Comparison of ENCODE assay signal across 9 mouse cellular contexts in genomic region chr8:72583056-72583771, GRCm38 (mm10). TPM values are rescaled to one million over a fixed set of nuclear protein-coding genes. Genes with fewer than 3 reads are reported as not detected.
DNase-seq lines count a peak whose midpoint lies in the region; ATAC-seq and TF ChIP-seq lines count a peak whose summit lies in the region.
"Had no signal": no experiment of that assay in that cellular context is flagged by ENCODE, and none has a peak within 500 bp of the region (broad histone marks: within the 10 kb centered on the region; RNA-seq: fewer than 3 reads in every experiment).

No protein-coding gene starts in this region.

- no peaks in the 10 kb centered on the region for H3K36me3 ChIP-seq in kidney, adult 2 months (ENCODE audit: control insufficient read depth, insufficient read depth, low read length)
- no peaks in the 10 kb centered on the region for H3K36me3 ChIP-seq in kidney, embryonic 14.5 days (ENCODE audit: control insufficient read depth, insufficient read depth, low read length)
- H3K36me3 ChIP-seq in CH12.LX (replicated peaks in 1 of 2; ENCODE audit: control insufficient read depth in 1 of 2, insufficient read depth in 1 of 2, low read length in 1 of 2): peaks cover 5 to 20% of the 10 kb centered on the region in 2 experiments
- H3K36me3 ChIP-seq in liver, adult 2 months (ENCODE audit: control insufficient read depth, insufficient read depth, low read length): no peaks in the 10 kb centered on the region

- in situ Hi-C loops in CH12.LX (cut with MboI; ENCODE audit: low pct_ligation_motif_present, low pct_unique_long_range_greater_than_20kb, low sequenced_read_pairs): no loop called here

- TF ChIP-seq RAD21 in CH12.LX (IDR thresholded peaks at IDR 0.05; ENCODE audit: low read depth, low read length): no peak

- peak; percentile 28 for DNase-seq in kidney, adult 2 months
- peak; percentile 79 for DNase-seq in CH12.LX (ENCODE audit: extremely low read depth)
- DNase-seq in liver, adult 2 months (ENCODE audit: extremely low read depth, low read depth, low spot score): peak; percentile 14
- DNase-seq in spleen, postnatal 36 days (ENCODE audit: low spot score in 2 of 2): peak; percentile 59 to 67
- no peak for DNase-seq in left cerebral cortex, postnatal 36 days (ENCODE audit: low spot score in 2 of 2)
- no peak for DNase-seq in layer of hippocampus, postnatal 25 days (ENCODE audit: extremely low spot score in 1 of 2, low spot score in 1 of 2)

- no peaks in the 10 kb centered on the region for H3K27me3 ChIP-seq in kidney, adult 2 months (replicated peaks; ENCODE audit: control insufficient read depth, insufficient read depth, low read length)
- no peaks in the 10 kb centered on the region for H3K27me3 ChIP-seq in kidney, embryonic 14.5 days (ENCODE audit: control insufficient read depth, insufficient read depth, low read length)
- no peaks in the 10 kb centered on the region for H3K27me3 ChIP-seq in CH12.LX (replicated peaks)
- H3K27me3 ChIP-seq in liver, adult 2 months (ENCODE audit: control insufficient read depth, insufficient read depth, low read length): no peaks in the 10 kb centered on the region

- H3K9me3 ChIP-seq in kidney, embryonic 14.5 days (ENCODE audit: control insufficient read depth, low read length): no peaks in the 10 kb centered on the region
- no peaks in the 10 kb centered on the region for H3K9me3 ChIP-seq in CH12.LX (replicated peaks; ENCODE audit: low read length)

- no peak overlapping the region for H3K9ac ChIP-seq in kidney, embryonic 14.5 days (ENCODE audit: low read depth, low read length)
- H3K9ac ChIP-seq in CH12.LX (ENCODE audit: insufficient read depth, low read depth): peak overlapping the region; percentile 62
- no peak overlapping the region for H3K9ac ChIP-seq in liver, adult 2 months (ENCODE audit: low read depth, low read length)

- H3K4me1 ChIP-seq in kidney, adult 2 months (ENCODE audit: control insufficient read depth, insufficient read depth, low read length): no peaks in the 10 kb centered on the region
- H3K4me1 ChIP-seq in kidney, embryonic 14.5 days (ENCODE audit: control insufficient read depth, insufficient read depth, low read length): no peaks in the 10 kb centered on the region
- peaks cover 17 to 56% of the 10 kb centered on the region in 2 experiments for H3K4me1 ChIP-seq in CH12.LX (ENCODE audit: control insufficient read depth in 1 of 2, insufficient read depth in 2 of 2)
- no peaks in the 10 kb centered on the region for H3K4me1 ChIP-seq in brown adipose tissue, adult 24 weeks (ENCODE audit: control insufficient read depth, insufficient read depth, insufficient read length, low read length)
- H3K4me1 ChIP-seq in liver, adult 2 months (ENCODE audit: control insufficient read depth, insufficient read depth, low read length): no peaks in the 10 kb centered on the region

- TF ChIP-seq CTCF in kidney, adult 2 months (conservative IDR thresholded peaks at IDR 0.05; ENCODE audit: insufficient read depth, insufficient read length, low read depth, low read length): no peak
- no peak for TF ChIP-seq CTCF in CH12.LX (conservative IDR thresholded peaks at IDR 0.05 in 1 of 2, IDR thresholded peaks at IDR 0.05 in 1 of 2; ENCODE audit: low read depth in 2 of 2, low read length in 2 of 2)
- no peak for TF ChIP-seq CTCF in liver, adult 2 months (IDR thresholded peaks at IDR 0.05; ENCODE audit: low read depth, low read length)

- no peak overlapping the region for H3K4me3 ChIP-seq in kidney, adult 2 months (ENCODE audit: insufficient read depth, low read depth, low read length)
- no peak overlapping the region for H3K4me3 ChIP-seq in kidney, embryonic 14.5 days (ENCODE audit: low read length)
- peak overlapping the region in 1 of 3 experiments; percentile 4 for H3K4me3 ChIP-seq in CH12.LX (replicated peaks in 1 of 3; ENCODE audit: low read depth in 2 of 3, low read length in 2 of 3, poor library complexity in 1 of 3)
- H3K4me3 ChIP-seq in brown adipose tissue, adult 24 weeks (ENCODE audit: insufficient read depth, low read depth, low read length): no peak overlapping the region
- no peak overlapping the region for H3K4me3 ChIP-seq in liver, adult 2 months (ENCODE audit: insufficient read depth, low read depth, low read length)

- no peak overlapping the region for H3K27ac ChIP-seq in kidney, adult 2 months (ENCODE audit: insufficient read depth, low read depth, low read length)
- H3K27ac ChIP-seq in kidney, embryonic 14.5 days (ENCODE audit: low read depth, low read length): no peak overlapping the region
- peak overlapping the region; percentile 90 for H3K27ac ChIP-seq in CH12.LX (ENCODE audit: insufficient read depth, low read depth)
- 0 out of 2 replicates have a peak overlapping the region, but pooled peaks have one; percentile 2 for H3K27ac ChIP-seq in brown adipose tissue, adult 24 weeks (replicated peaks; ENCODE audit: low read depth, low read length)
- H3K27ac ChIP-seq in liver, adult 2 months (replicated peaks; ENCODE audit: insufficient read depth, low read depth, low read length): 0 out of 2 replicates have a peak overlapping the region, but pooled peaks have one; percentile 10
- H3K27ac ChIP-seq: kidney, postnatal 0 days had no signal

- dilution Hi-C loops in CH12.LX (cut with MboI; ENCODE audit: extremely low pct_ligation_motif_present, extremely low pct_unique_long_range_greater_than_20kb, low sequenced_read_pairs): no loop called here

- H3K4me2 ChIP-seq in kidney, embryonic 14.5 days (replicated peaks; ENCODE audit: low read depth, low read length): no peak overlapping the region
- H3K4me2 ChIP-seq in CH12.LX (ENCODE audit: insufficient read depth, low read depth, poor library complexity, severe bottlenecking): peak overlapping the region; percentile 51; the same call in 1 of the 2 replicates

- intact Hi-C loops in left cerebral cortex, postnatal 36 days (cut with DNase I): no loop called here

- 78% methylated on average over 7 of the region's 7 CpGs for WGBS in kidney, adult 2 months
- 83% methylated on average over 7 of the region's 7 CpGs for WGBS in kidney, embryonic 14.5 days
- WGBS in liver, adult 2 months: 85% methylated on average over 7 of the region's 7 CpGs

- peak; percentile 5; the same call in 1 of the 2 replicates for TF ChIP-seq EP300 in CH12.LX (IDR thresholded peaks at IDR 0.05; ENCODE audit: low read length)

- no peak for TF ChIP-seq POLR2A in kidney, adult 2 months (IDR thresholded peaks at IDR 0.05; ENCODE audit: low read depth, low read length)
- TF ChIP-seq POLR2A in CH12.LX (IDR thresholded peaks at IDR 0.05; ENCODE audit: low read depth, low read length): peak; percentile 25; the same call in 1 of the 2 replicates
- TF ChIP-seq POLR2A in liver, adult 2 months (IDR thresholded peaks at IDR 0.05; ENCODE audit: extremely low read depth, insufficient read depth, low read length): no peak

- no peaks in the 10 kb centered on the region for H3K79me2 ChIP-seq in CH12.LX (replicated peaks; ENCODE audit: control insufficient read depth, extremely low read depth, insufficient read depth, poor library complexity, severe bottlenecking)
- no peaks in the 10 kb centered on the region for H3K79me2 ChIP-seq in liver, adult 2 months (ENCODE audit: control insufficient read depth, insufficient read depth, low read length)

- no peak for ATAC-seq in kidney, embryonic 14.5 days (ENCODE audit: low FRiP score, low TSS enrichment)

TF ChIP-seq in CH12.LX, 34 proteins besides CTCF, POLR2A, EP300 and RAD21 (continues in another document):
- TF ChIP-seq NELFE (IDR thresholded peaks at IDR 0.05; ENCODE audit: low read depth, low read length): 0 out of 2 replicates have a peak, but pooled peaks have one; percentile 18
- TF ChIP-seq IRF4 (IDR thresholded peaks at IDR 0.05; ENCODE audit: low read depth, low read length): peak; percentile 13
- no peak for TF ChIP-seq ZKSCAN1 (IDR thresholded peaks at IDR 0.05; ENCODE audit: borderline replicate concordance, low read depth, low read length)
- no peak; the same call in 1 of the 2 replicates for TF ChIP-seq UBTF (IDR thresholded peaks at IDR 0.05; ENCODE audit: low read depth, low read length)
- TF ChIP-seq BHLHE40 (IDR thresholded peaks at IDR 0.05; ENCODE audit: low read depth, low read length): peak; percentile 48; the same call in 1 of the 2 replicates

RNA-seq across cellular contexts. Expression of gene Tmem38a, which starts 11.4 kb away (rescaled TPM):
- 34.0 and 40.8 TPM in 2 replicates for polyA plus RNA-seq in kidney, adult 2 months (2012; rRNA removed)
- polyA plus RNA-seq in kidney, embryonic 14.5 days (2014; fragmentation: Nextera tagmentation; extraction: Ambion mirVana): 13.5 and 17.0 TPM in 2 replicates
- total RNA-seq in CH12.LX (2012; rRNA removed) (3.1 and 6.2 TPM in 2 replicates), CH12.LX (2014; rRNA removed) (3.3 and 3.8 TPM in 2 replicates)
- 3.8 and 4.2 TPM in 2 replicates for polyA plus RNA-seq in CH12.LX (2012; ENCODE audit: insufficient read length, low read depth)
- 15.0 and 25.4 TPM in 2 replicates for polyA plus RNA-seq in brown adipose tissue, adult 24 weeks (2012; ENCODE audit: insufficient read depth, insufficient read length, missing spikeins)
- total RNA-seq in liver, adult 2 months (2014; rRNA removed): 2.6 and 2.7 TPM in 2 replicates
- 3.0 and 3.5 TPM in 2 replicates for polyA plus RNA-seq in liver, adult 2 months (2012; rRNA removed)
- 100 to 1,000 TPM; 121 to 137 TPM for total RNA-seq in left cerebral cortex, postnatal 36 days (2021)
- 100 to 1,000 TPM; 132 to 139 TPM for total RNA-seq in layer of hippocampus, postnatal 25 days (2021)

RNA-seq across cellular contexts. Expression of gene Smim7, which starts 12.3 kb away (rescaled TPM):
- polyA plus RNA-seq in kidney, adult 2 months (2012; rRNA removed): 42.5 and 51.8 TPM in 2 replicates
- polyA plus RNA-seq in kidney, embryonic 14.5 days (2014; fragmentation: Nextera tagmentation; extraction: Ambion mirVana): 129 and 142 TPM in 2 replicates
- total RNA-seq in CH12.LX (2012; rRNA removed) (37.7 and 42.2 TPM in 2 replicates), CH12.LX (2014; rRNA removed) (70.3 and 79.8 TPM in 2 replicates)
- polyA plus RNA-seq in CH12.LX (2012; ENCODE audit: insufficient read length, low read depth): 60.7 and 61.0 TPM in 2 replicates
- polyA plus RNA-seq in brown adipose tissue, adult 24 weeks (2012; ENCODE audit: insufficient read depth, insufficient read length, missing spikeins): 92.7 and 120 TPM in 2 replicates
- 32.4 and 33.4 TPM in 2 replicates for total RNA-seq in liver, adult 2 months (2014; rRNA removed)
- polyA plus RNA-seq in liver, adult 2 months (2012; rRNA removed): 22.6 and 26.0 TPM in 2 replicates
- total RNA-seq in left cerebral cortex, postnatal 36 days (2021): 100 to 1,000 TPM; 111 to 128 TPM
- 100 to 1,000 TPM; 104 TPM for total RNA-seq in layer of hippocampus, postnatal 25 days (2021)

RNA-seq across cellular contexts. Expression of gene Med26, which starts 35.1 kb away (rescaled TPM):
- polyA plus RNA-seq in kidney, adult 2 months (2012; rRNA removed): 6.1 and 7.9 TPM in 2 replicates
- polyA plus RNA-seq in kidney, embryonic 14.5 days (2014; fragmentation: Nextera tagmentation; extraction: Ambion mirVana): 11.1 and 15.8 TPM in 2 replicates
- total RNA-seq in CH12.LX (2012; rRNA removed): 9.7 and 10.3 TPM in 2 replicates
- 6.6 and 8.7 TPM in 2 replicates for total RNA-seq in CH12.LX (2014; rRNA removed)
- 12.9 and 14.3 TPM in 2 replicates for polyA plus RNA-seq in CH12.LX (2012; ENCODE audit: insufficient read length, low read depth)
- polyA plus RNA-seq in brown adipose tissue, adult 24 weeks (2012; ENCODE audit: insufficient read depth, insufficient read length, missing spikeins): 3.3 TPM in 2 replicates
- 1.3 and 1.8 TPM in 2 replicates for total RNA-seq in liver, adult 2 months (2014; rRNA removed)
- 4.4 and 6.0 TPM in 2 replicates for polyA plus RNA-seq in liver, adult 2 months (2012; rRNA removed)
- 10 to 100 TPM in 1 of 2 experiments, 1 to 10 TPM in 1; 9.6 to 10.7 TPM for total RNA-seq in left cerebral cortex, postnatal 36 days (2021)
- 10 to 100 TPM; 10.1 to 10.6 TPM for total RNA-seq in layer of hippocampus, postnatal 25 days (2021)

Comparison
In these comparisons a context has a peak if more than half of its experiments do, and no peak if none do; other contexts are left out.
1. DNase-seq: peak in kidney, adult 2 months (single experiment), CH12.LX (single experiment), liver, adult 2 months (single experiment) and spleen, postnatal 36 days (2 of 2); none in left cerebral cortex, postnatal 36 days (0 of 2) and layer of hippocampus, postnatal 25 days (0 of 2).
2. H3K27ac ChIP-seq: peak in CH12.LX (single experiment), brown adipose tissue, adult 24 weeks (single experiment) and liver, adult 2 months (single experiment); none in kidney, adult 2 months (single experiment) and kidney, embryonic 14.5 days (single experiment).